Mouse (Mus musculus): ENCODE measurements around the gene Chd5. TPM values are rescaled to one million over a fixed set of nuclear protein-coding genes. Genes with fewer than 3 reads are reported as not detected.
A peak's percentile ranks its signal among the peaks of the same experiment; 100 is the strongest.

Gene Chd5
- polyA plus RNA-seq, 1 experiment from 2014 or later: 0.10 TPM

- H3K36me3 ChIP-seq: peaks cover 28% of the 10 kb centered on the region
- no peak for DNase-seq (ENCODE audit: low spot score)
- peaks cover 6% of the 10 kb centered on the region; the same call in 1 of the 2 replicates for H3K27me3 ChIP-seq (ENCODE audit: insufficient read depth, poor library complexity, severe bottlenecking)
- H3K27ac ChIP-seq: peak overlapping the region; percentile 97
- WGBS: 57% methylated on average over 16 of the region's 16 CpGs
- H3K4me1 ChIP-seq (replicated peaks): peaks cover 32% of the 10 kb centered on the region
- peak overlapping the region; percentile 99 for H3K4me3 ChIP-seq
- no peaks in the 10 kb centered on the region for H3K9me3 ChIP-seq
Measured at GRCm38 (mm10) chr4:152324641-152325562, 13.5 kb upstream of the Chd5 start.

GRCm38 (mm10) chr4:152325574-152326411 lies 12.7 kb upstream of the Chd5 start, which contains the start of gene Rpl22:
Gene Rpl22, plus strand, starts transcription at chr4:152325742.
- DNase-seq (ENCODE audit: low spot score): peak; percentile 96
- peak within 1 kb of the TSS; percentile 99 for H3K4me3 ChIP-seq
- whole genome bisulfite sequencing: under 1% methylated on average over 70 of the region's 70 CpGs
- peak within 1 kb of the TSS; percentile 97 for H3K27ac ChIP-seq
- peaks cover 36% of the 10 kb centered on the region for H3K36me3 ChIP-seq
- peaks cover 6% of the 10 kb centered on the region; the same call in 1 of the 2 replicates for H3K27me3 ChIP-seq (ENCODE audit: insufficient read depth, poor library complexity, severe bottlenecking)
- no peaks in the 10 kb centered on the region for H3K9me3 ChIP-seq
- H3K4me1 ChIP-seq (replicated peaks): peaks cover 32% of the 10 kb centered on the region

GRCm38 (mm10) chr4:152326543-152326942 lies 11.9 kb upstream of the Chd5 start:
- peak overlapping the region; percentile 97 for H3K27ac ChIP-seq
- DNase-seq (ENCODE audit: low spot score): no peak
- H3K36me3 ChIP-seq: peaks cover 44% of the 10 kb centered on the region
- peaks cover 26% of the 10 kb centered on the region for H3K4me1 ChIP-seq (replicated peaks)
- 3% methylated on average over 11 of the region's 11 CpGs for WGBS
- H3K27me3 ChIP-seq (ENCODE audit: insufficient read depth, poor library complexity, severe bottlenecking): peaks cover 4% of the 10 kb centered on the region; the same call in 1 of the 2 replicates
- H3K9me3 ChIP-seq: no peaks in the 10 kb centered on the region
- H3K4me3 ChIP-seq: peak overlapping the region; percentile 99

DNA sequence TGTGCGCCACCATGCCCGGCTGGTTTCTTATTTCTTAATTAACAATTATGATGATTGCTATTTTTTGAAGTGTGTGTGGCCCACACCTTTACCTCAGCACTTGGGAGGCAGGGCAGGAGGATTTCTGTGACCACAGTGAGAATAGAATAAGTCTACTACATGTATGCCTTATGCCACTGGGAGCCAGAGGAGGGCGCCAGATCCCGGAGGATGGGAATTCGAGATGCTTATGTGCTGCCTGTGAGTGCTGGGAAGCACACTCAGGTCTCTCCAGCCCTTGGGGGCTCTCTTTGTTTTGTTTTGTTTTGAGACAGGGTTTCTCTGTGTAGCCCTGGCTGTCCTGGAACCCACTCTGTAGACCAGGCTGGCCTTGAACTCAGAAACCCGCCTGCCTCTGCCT lies 9.8 kb upstream of the Chd5 start:
- H3K27ac ChIP-seq: no peak overlapping the region
- no peaks in the 10 kb centered on the region for H3K27me3 ChIP-seq (ENCODE audit: insufficient read depth, poor library complexity, severe bottlenecking)
- 78% methylated on average over 6 of the region's 6 CpGs for WGBS
- H3K4me3 ChIP-seq: no peak overlapping the region
- peaks cover 19% of the 10 kb centered on the region for H3K4me1 ChIP-seq (replicated peaks)
- DNase-seq (ENCODE audit: low spot score): no peak
- H3K9me3 ChIP-seq: no peaks in the 10 kb centered on the region
- peaks cover 65% of the 10 kb centered on the region for H3K36me3 ChIP-seq

DNA sequence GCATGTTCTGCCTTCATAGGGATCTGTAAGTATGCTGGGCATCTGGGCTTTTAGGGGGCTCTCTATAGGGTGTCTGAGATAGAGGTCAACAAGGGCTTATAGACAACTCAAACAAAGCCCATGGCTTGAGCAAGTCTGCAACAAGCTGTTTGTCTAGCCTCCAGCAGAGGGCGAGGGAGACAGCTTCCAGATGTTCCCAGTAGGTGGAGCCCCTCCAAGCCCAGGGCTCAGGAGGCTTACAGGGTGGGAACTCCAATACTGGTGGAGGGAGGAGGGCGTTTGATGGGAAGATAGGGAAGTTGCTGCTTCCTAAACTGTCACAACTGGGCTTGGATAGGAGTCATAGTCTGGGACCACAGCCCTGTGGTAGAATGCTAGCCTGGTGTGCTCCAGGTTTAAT lies 5.5 kb upstream of the Chd5 start:
- Histone ChIP-seq H3K4me3 (no peak overlapping the region), H3K36me3 (peaks cover 83% of the 10 kb centered on the region), H3K4me1 (replicated peaks) (peaks cover 3% of the 10 kb centered on the region), H3K27me3 (ENCODE audit: insufficient read depth, poor library complexity, severe bottlenecking) (peaks cover 22% of the 10 kb centered on the region), H3K27ac (no peak overlapping the region), H3K9me3 (no peaks in the 10 kb centered on the region)
- peak; percentile 76 for DNase-seq (ENCODE audit: low spot score)
- WGBS: 53% methylated on average over 2 of the region's 2 CpGs

- Histone ChIP-seq H3K36me3 (peaks cover 76% of the 10 kb centered on the region), H3K27me3 (ENCODE audit: insufficient read depth, poor library complexity, severe bottlenecking) (peaks cover 28% of the 10 kb centered on the region), H3K4me3 (no peak overlapping the region), H3K27ac (no peak overlapping the region), H3K4me1 (replicated peaks) (peaks cover 6% of the 10 kb centered on the region), H3K9me3 (no peaks in the 10 kb centered on the region)
- no peak for DNase-seq (ENCODE audit: low spot score)
- 95% methylated on average over 12 of the region's 12 CpGs for WGBS
Measured at GRCm38 (mm10) chr4:152333587-152333986, 4.9 kb upstream of the Chd5 start.

DNA sequence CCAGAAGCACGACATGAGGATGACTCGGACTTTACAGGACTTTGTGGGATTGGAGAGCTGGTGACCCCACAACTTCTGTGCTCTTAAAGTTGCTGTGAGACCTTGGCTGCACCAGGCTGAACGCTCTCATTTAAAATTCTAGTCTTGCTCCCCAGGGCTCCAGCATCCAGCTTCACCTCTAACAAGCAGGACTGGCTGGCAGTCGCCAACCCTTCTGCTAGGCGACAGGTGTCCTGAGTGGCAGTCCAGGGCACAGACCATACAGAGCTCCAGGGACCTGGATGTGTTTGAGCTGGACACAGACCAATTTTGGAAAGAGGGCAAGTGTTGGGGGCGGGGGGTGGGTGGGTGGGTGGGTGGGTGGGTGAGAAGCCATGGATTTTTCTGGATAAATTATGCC lies 679 bp upstream of the Chd5 start:
- no peak overlapping the region for H3K27ac ChIP-seq
- no peak for DNase-seq (ENCODE audit: low spot score)
- H3K4me3 ChIP-seq: 0 out of 2 replicates have a peak overlapping the region, but pooled peaks have one; percentile 68
- WGBS: 26% methylated on average over 6 of the region's 6 CpGs
- peaks cover 33% of the 10 kb centered on the region for H3K4me1 ChIP-seq (replicated peaks)
- peaks cover 35% of the 10 kb centered on the region for H3K36me3 ChIP-seq
- H3K27me3 ChIP-seq (ENCODE audit: insufficient read depth, poor library complexity, severe bottlenecking): peaks cover 69% of the 10 kb centered on the region
- H3K9me3 ChIP-seq: no peaks in the 10 kb centered on the region

GRCm38 (mm10) chr4:152339293-152339790 lies 891 bp downstream of the Chd5 start:
- Histone ChIP-seq H3K27me3 (ENCODE audit: insufficient read depth, poor library complexity, severe bottlenecking) (peaks cover 85% of the 10 kb centered on the region), H3K4me3 (peak overlapping the region; percentile 68), H3K4me1 (replicated peaks) (peaks cover 41% of the 10 kb centered on the region), H3K9me3 (no peaks in the 10 kb centered on the region), H3K27ac (peak overlapping the region; percentile 71), H3K36me3 (peaks cover 19% of the 10 kb centered on the region)
- DNase-seq (ENCODE audit: low spot score): no peak
- 1% methylated on average over 26 of the region's 26 CpGs for WGBS

DNA sequence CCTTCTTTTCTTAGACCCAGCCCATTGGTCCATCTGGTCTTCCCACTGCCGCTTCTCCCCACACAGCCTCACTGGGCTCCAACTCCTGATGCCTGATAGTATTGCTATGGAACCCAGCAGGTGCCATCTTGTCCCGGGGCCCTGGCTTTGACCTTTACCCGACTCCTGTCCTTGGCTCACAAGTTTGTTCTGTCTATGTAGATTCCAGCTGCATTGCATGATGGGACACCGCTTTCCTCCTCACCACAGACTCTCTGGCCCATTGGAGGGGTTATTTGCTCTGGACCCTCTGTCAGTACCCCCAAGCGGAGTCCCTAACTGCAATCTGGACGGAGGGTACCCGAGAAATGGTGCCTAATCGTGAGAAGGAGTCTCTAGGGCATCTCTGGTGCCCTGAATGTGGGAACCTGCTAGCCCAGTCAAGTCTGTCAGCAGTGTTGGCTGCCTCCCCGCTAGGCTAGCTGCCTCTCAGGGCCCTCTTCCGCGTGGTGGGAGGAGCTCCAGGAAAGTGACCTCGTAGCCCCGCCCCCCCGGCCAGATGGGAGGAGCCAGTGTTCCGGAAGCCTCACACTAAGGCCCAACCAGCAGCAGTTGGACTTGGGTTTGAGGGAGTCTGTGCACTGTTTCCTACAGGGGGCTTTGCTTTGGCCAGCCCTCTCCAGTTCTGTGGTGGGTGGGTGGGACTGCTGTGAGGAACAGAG lies 2.3 kb downstream of the Chd5 start:
- DNase-seq (ENCODE audit: low spot score): peak; percentile 51
- Histone ChIP-seq H3K4me1 (replicated peaks) (peaks cover 43% of the 10 kb centered on the region), H3K27ac (no peak overlapping the region), H3K9me3 (no peaks in the 10 kb centered on the region), H3K27me3 (ENCODE audit: insufficient read depth, poor library complexity, severe bottlenecking) (peaks cover 88% of the 10 kb centered on the region), H3K4me3 (no peak overlapping the region), H3K36me3 (peaks cover 5% of the 10 kb centered on the region)
- 32% methylated on average over 15 of the region's 15 CpGs for WGBS

GRCm38 (mm10) chr4:152343296-152343695 lies 4.8 kb downstream of the Chd5 start:
- Histone ChIP-seq H3K4me1 (replicated peaks) (peaks cover 40% of the 10 kb centered on the region), H3K36me3 (no peaks in the 10 kb centered on the region), H3K9me3 (no peaks in the 10 kb centered on the region), H3K27ac (no peak overlapping the region), H3K4me3 (no peak overlapping the region), H3K27me3 (ENCODE audit: insufficient read depth, poor library complexity, severe bottlenecking) (peaks cover 73% of the 10 kb centered on the region)
- 10% methylated on average over 5 of the region's 5 CpGs for WGBS
- peak; percentile 59 for DNase-seq (ENCODE audit: low spot score)

DNA sequence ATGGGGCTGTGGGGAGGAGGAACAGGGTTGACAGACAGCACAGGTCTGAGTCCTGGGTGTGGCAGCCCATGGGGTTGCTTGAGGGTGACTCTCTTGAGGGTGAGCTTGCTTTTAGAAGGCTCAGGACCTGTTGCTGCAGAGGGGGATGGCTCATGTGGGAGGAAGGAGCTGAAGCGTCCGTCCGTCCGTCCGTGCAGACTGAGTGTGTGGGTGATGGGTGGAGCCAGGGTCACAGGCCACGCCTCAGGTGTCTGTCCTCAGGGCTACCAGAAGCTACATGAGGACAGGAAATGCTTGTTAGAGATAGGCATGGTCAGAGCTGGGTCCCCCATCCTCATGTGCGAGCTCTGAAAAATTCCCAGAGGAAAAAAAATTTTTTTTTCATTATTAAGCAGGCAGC lies 6.2 kb downstream of the Chd5 start:
- no peak for DNase-seq (ENCODE audit: low spot score)
- H3K9me3 ChIP-seq: no peaks in the 10 kb centered on the region
- no peaks in the 10 kb centered on the region for H3K36me3 ChIP-seq
- peaks cover 73% of the 10 kb centered on the region for H3K27me3 ChIP-seq (ENCODE audit: insufficient read depth, poor library complexity, severe bottlenecking)
- no peak overlapping the region for H3K27ac ChIP-seq
- H3K4me1 ChIP-seq (replicated peaks): peaks cover 36% of the 10 kb centered on the region
- H3K4me3 ChIP-seq: no peak overlapping the region
- WGBS: 63% methylated on average over 7 of the region's 7 CpGs

Measured in hindbrain, embryonic 10.5 days (tissue).